Mouse (Mus musculus) bone marrow macrophage, adult 2 months (primary cell): ENCODE results near the gene Tcf25. TPM values are rescaled to one million over a fixed set of nuclear protein-coding genes. Genes with fewer than 3 reads are reported as not detected.
A peak's percentile ranks its signal among the peaks of the same experiment; 100 is the strongest.

Experiments used
- H3K27ac ChIP-seq: 2 replicates; pipeline ENCODE4 v1.5.1; 2012; ENCODE audit warnings: low read depth, low read length; ENCODE audit not compliant: insufficient read depth
- H3K4me1 ChIP-seq: 2 replicates; pipeline ENCODE4 v1.6.1; 2012; ENCODE audit warnings: low read length; ENCODE audit not compliant: control insufficient read depth, insufficient read depth
- H3K4me3 ChIP-seq: 2 replicates; pipeline ENCODE4 v1.5.1; 2012; ENCODE audit warnings: mild to moderate bottlenecking, low read length, moderate library complexity; ENCODE audit not compliant: insufficient read depth
- CTCF ChIP-seq: IDR thresholded peaks from 2 replicates; pipeline ENCODE4 v1.5.1; 2012; ENCODE audit warnings: low read depth, mild to moderate bottlenecking, low read length, moderate library complexity
- POLR2A ChIP-seq: IDR thresholded peaks from 2 replicates; pipeline ENCODE4 v1.6.1; 2012; ENCODE audit warnings: mild to moderate bottlenecking, low read depth, low read length, borderline replicate concordance
- polyA plus RNA-seq: library from polyadenylated mRNA; stranded (reverse); fragments of >200 nt; gene quantifications from 2 replicates; pipeline ENCODE4 v1.2.4, GENCODE M21; 2012; ENCODE audit not compliant: missing spikeins, insufficient read depth, insufficient read length

Tcf25 gene
- polyA plus RNA-seq, 1 experiment, result 244 TPM

DNA sequence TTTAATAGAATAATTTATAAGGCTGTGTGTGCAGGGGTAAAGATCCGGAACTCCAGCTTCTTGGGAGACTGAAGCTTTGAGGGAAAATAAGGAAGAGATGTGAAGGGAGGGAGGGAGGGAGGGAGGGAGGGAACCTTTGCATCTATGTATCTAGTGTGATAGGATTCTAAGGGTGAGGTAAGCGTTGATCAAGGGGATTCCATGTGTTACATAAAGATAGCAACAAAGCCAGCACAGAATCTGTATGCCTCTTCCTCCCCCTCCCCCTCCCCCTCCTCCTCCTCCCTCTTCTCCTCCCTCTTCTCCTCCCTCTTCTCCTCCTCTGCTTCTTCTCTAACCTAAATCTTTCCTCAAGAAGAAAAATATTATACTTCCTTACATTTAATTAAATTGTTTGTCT is 26.3 kb upstream of the Tcf25 start:
- TF ChIP-seq POLR2A, result no peak
- no peak for TF ChIP-seq CTCF
- Histone ChIP-seq H3K27ac (no peak overlapping the region), H3K4me3 (no peak overlapping the region), H3K4me1 (peaks cover 16% of the 10 kb centered on the region)

DNA sequence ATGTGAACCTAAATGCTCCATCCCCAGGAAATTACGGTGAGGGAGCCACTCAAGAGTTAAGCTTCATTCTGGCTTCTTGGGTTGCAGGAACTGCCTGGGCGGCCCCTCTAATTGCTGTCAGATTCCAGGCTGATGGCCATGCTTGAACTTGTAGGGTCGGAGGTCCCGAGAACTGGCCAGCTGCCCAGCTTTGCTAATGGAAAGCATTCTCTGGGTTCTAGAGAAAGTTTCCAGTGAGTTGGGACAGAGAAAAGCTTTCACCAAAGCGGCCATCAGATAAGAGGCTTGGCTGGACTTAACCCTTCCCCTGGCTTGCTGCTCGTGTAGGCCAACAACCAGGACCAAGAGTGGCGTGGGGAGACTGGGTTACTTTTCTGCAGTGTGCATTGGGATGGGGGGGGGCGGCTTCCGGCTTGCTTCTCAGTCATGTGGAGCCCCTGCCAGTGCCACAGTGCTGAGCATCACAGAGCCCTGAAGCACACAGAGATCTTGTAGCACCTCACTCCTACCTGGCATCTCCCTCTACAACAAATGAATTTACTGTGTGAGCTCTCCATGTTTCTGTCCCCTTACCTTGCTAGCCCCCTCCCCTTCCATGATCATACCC is 25.2 kb upstream of the Tcf25 start:
- Histone ChIP-seq H3K4me3 (no peak overlapping the region), H3K27ac (no peak overlapping the region), H3K4me1 (peaks cover 7% of the 10 kb centered on the region)
- no peak for TF ChIP-seq CTCF
- no peak for TF ChIP-seq POLR2A

DNA sequence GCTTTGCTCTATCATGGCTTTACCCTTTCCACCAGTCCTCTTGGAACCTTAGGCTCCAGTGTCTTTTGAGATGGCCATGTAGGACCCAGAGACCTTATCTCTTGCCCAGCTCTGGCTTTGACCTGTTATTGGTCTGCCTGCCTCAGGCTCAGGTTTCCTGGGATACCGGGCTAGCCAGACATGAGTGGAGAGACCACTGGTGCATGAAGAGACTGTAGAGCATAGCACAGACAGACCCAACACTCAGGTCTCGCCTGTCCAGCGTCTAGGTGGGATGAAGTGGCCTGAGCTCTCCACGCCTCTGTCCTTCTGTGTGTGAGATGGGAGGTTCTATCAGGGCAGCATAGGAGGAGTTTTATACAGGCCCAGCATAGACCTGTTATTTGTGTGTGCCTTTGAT is 24.5 kb upstream of the Tcf25 start:
- TF ChIP-seq CTCF, result no peak
- TF ChIP-seq POLR2A, result no peak
- no peak overlapping the region for H3K27ac ChIP-seq
- H3K4me1 ChIP-seq, result no peaks in the 10 kb centered on the region
- no peak overlapping the region for H3K4me3 ChIP-seq

DNA sequence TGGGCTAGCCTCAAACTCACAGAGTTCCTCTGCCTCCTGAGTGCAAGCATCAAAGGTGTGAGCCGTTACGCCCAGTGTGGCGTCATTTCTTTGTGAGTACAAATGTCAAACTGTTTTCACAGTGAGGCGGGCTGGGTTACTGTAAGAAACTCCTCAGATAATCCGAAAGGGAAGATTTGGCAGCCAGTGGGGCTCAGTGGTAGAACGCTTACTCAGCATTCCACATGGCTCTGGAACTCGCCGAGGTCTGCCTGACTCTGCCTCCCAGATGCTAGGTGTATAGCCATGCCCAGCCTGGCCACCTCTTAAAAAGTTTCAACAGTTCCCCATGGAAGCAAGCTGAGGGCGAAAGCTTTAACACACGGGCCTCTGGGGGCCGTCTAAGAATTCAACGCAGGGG is 21.4 kb upstream of the Tcf25 start:
- no peak for TF ChIP-seq CTCF

DNA sequence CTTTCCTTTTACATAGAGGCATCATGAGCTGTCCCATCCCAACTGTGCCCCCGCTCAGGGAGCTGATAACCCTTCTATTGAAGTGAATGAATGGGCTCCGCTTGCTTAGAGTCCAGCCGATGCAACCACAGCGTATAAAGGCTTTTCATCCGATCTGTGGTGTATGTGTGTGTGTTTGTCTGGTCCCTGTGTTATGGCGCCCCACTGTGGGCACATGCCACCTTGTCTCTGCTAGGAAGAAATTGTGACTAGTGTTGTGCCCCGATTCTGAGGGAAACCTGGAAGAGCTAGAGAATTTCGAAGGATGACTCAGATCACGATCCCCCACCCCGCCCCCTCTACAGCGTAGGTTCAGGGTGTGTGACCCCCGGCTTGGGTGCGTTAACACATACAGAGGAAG is 20.8 kb upstream of the Tcf25 start:
- H3K4me3 ChIP-seq, result no peak overlapping the region
- no peak for TF ChIP-seq POLR2A
- TF ChIP-seq CTCF, result peak; percentile 50; the same call in 1 of the 2 replicates
- no peaks in the 10 kb centered on the region for H3K4me1 ChIP-seq
- no peak overlapping the region for H3K27ac ChIP-seq

More for the DNA sequence above, 21.4 kb upstream of the Tcf25 start:
- H3K27ac ChIP-seq, result no peak overlapping the region
- H3K4me3 ChIP-seq, result no peak overlapping the region
- no peaks in the 10 kb centered on the region for H3K4me1 ChIP-seq

DNA sequence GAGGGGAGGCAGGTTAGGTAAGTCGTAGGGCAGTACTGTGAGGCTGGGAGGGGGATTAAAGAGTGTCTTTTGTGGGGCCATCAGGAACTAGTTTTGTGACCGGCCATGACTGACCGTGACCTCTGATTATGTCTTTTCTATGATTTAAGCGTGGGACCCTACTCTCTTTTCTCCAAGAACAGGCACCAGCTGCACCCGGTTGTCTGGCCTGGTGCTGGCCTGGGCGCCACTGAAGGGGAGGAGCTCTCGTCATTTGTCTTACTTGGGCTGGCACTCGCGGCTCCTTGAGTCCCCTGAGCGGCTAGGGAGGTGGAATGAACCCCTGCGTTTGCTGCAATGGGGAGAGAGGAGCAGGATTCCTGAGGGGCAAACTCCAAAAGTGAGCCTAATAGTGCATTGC is 20.3 kb upstream of the Tcf25 start:
- TF ChIP-seq CTCF (no peak), POLR2A (no peak)
- Histone ChIP-seq H3K4me3 (no peak overlapping the region), H3K4me1 (no peaks in the 10 kb centered on the region), H3K27ac (no peak overlapping the region)

DNA sequence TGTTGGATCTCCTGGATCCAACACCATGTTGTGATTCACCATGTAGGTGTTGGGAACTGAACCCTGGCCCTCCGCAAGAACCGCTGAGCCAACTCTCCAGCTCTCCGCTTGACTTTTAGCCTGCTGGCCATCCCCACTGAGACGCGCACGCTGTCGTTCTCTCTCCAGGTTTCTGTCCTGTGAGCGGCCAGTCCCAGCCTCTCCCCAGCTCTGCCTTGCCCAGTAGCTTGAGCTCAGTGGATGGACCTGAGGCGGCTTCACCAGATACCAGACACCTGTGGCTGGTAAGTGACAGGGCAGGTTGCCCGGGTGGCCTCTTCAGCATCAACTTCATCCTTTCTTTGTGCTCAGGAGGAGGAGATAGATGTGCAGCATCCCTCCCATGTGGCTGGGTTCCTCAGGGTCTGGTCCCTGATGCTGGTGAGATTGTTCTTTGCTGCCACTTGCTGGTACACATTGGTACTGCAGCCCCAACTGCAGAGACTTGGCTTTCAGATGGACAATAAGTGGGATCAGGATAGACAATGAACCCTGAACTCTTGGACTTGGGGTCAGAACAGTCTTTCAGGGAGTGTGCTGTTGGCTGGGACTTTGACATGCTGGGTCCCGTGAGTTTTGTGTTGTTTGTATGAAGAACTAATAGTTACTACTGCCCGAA is 12.3 kb upstream of the Tcf25 start:
- H3K4me3 ChIP-seq, result no peak overlapping the region
- H3K4me1 ChIP-seq, result no peaks in the 10 kb centered on the region
- TF ChIP-seq POLR2A (no peak), CTCF (peak; percentile 77)
- no peak overlapping the region for H3K27ac ChIP-seq

DNA sequence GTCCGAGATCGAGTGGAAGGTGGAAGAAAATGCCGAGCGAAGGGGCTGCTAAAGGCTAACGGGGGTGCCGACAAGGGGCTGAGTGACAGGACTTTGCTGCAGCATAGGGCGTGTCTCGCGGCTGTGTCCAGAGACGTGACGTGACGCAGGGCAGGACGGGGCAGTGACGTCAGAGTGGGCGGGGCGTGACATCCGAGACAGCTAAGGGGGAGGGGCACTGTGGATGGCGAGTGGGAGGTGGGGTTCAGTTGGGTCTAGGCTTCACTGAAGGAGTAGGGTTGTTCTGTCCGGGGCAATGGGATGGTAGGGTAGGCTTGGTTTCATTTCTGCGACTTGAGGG is 656 bp downstream of the Tcf25 start:
- Histone ChIP-seq H3K4me3 (peak overlapping the region; percentile 94), H3K27ac (peak overlapping the region; percentile 93), H3K4me1 (peaks cover 8% of the 10 kb centered on the region; the same call in 1 of the 2 replicates)
- TF ChIP-seq CTCF (no peak), POLR2A (no peak)

DNA sequence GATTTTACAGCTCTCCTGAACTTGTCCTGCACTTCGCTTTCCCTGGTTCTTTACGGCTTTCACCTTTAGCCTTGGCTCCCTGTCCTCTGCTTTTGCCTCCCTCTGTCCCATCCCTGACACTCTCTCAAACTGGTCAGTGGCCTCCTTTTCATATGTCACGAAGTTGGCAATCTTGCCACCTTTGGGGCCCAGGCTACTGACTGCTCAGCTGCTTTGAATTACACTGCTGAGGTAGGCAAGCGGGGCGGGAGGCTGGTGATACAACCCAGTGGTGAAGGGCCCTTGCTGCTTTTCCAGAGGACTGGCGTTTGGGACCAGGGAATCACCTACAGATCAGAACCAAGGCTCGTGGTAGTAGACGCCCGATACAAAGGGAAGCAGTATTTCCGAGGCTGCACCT is 2.1 kb downstream of the Tcf25 start:
- Histone ChIP-seq H3K4me3 (no peak overlapping the region), H3K27ac (no peak overlapping the region), H3K4me1 (peaks cover 8% of the 10 kb centered on the region; the same call in 1 of the 2 replicates)
- TF ChIP-seq POLR2A, result no peak
- TF ChIP-seq CTCF, result no peak

DNA sequence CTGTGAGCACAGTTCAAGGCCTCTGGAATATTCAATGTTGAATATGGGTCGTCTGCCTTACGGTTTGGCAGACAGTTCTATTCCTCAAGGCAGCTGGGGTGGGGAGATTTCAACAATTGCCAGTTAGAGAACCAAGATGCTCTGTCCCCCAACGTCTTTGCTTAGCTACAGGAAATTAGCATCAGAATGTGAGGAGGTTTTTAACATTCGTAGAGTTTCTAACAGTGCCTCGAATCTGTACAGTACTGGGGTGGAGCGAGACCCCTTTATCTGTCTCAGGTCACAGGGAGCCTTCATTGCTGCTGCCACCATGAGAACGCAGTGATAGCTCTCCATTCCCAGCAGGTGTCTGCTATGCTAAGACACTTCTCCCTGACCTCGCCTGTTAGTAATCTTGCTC is 2.6 kb downstream of the Tcf25 start:
- no peak for TF ChIP-seq POLR2A
- no peak for TF ChIP-seq CTCF
- Histone ChIP-seq H3K4me1 (peaks cover 8% of the 10 kb centered on the region; the same call in 1 of the 2 replicates), H3K4me3 (no peak overlapping the region), H3K27ac (no peak overlapping the region)

DNA sequence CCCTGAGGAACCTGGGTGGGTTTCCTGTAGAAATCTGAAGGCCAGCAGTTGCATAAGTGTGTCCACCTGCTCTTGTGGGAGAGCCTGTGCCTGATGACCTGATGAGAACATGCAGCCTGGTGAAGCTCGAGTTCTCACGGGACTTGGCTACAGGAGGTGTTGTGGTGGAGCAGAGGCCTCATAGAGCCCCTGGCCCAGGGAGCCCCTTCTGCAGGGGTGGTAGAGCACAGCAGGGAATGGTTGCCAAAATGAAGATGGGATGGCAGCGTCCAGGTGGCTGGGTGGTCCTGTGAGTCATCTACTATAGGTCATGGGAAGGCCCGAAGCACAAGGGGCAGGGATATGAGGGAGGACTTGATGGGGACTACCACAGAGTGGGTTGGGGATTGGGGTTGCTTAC is 8.2 kb downstream of the Tcf25 start:
- Histone ChIP-seq H3K27ac (no peak overlapping the region), H3K4me3 (no peak overlapping the region), H3K4me1 (peaks cover 16% of the 10 kb centered on the region)
- TF ChIP-seq CTCF (no peak), POLR2A (no peak)
